Mouse (Mus musculus): ENCODE data around the gene Abcc8.

DNA sequence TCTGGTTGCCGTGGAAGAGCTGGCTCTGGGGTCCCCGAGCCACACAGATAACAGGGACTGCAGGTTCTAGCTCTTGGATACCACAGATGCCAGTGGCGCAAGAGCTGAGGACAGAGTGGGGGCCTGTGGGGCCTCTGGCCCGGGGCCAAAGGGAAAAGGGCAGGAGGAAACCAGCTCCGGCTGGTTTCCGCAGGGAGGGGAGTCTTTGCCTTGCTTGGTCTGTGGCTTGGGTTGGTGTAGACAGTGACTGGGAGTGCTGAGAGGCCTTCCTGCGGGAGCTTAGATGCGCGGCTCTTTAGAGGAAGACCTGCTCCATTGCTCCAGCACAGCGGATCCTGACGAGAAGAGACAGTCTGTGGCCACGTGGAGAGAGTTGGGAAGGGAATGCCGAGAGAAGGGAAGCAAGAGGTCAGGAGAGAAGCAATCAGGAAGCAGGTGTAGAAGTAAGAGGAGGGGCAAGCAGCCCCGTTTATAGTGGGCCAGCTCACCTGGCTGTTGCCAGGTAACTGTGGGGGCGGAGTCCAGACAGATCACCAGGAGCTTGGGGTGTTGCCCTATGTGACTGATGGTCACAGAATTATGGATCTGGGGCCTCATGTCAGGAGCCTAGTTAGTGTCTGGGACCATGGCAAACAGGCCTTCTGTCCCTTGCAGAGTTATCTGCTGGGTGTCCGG lies 94.9 kb downstream of the Abcc8 start:
- no peak for TF ChIP-seq MAX (IDR thresholded peaks at IDR 0.05)
- no peak for TF ChIP-seq FOSL1 (IDR thresholded peaks at IDR 0.05; ENCODE audit: insufficient read depth, low read length, poor library complexity, severe bottlenecking)
- TF ChIP-seq CTCF (IDR thresholded peaks at IDR 0.05; ENCODE audit: control insufficient read depth, insufficient read depth, insufficient read length) = no peak
- no peak for TF ChIP-seq MYOG (IDR thresholded peaks at IDR 0.05; ENCODE audit: control insufficient read depth, extremely low read depth, insufficient read length)
